Mouse (Mus musculus) brain, embryonic 14.5 days (tissue): Measurements from ENCODE around the gene Tulp1. TPM values are rescaled to one million over a fixed set of nuclear protein-coding genes. Genes with fewer than 3 reads are reported as not detected.
"Not testable (repeated sequence)": the region's sequence is repeated elsewhere in the genome, so short reads cannot be mapped to it uniquely, and the experiment has no call there.

ENCODE experiments used
- DNase-seq: peaks from one replicate; pipeline ENCODE4 v3.0.0-alpha.2; 2011; ENCODE audit warnings: low read depth
- CTCF ChIP-seq: fragments of 200-500 bp; IDR thresholded peaks from 2 replicates; pipeline ENCODE4 v1.5.1; 2012; ENCODE audit warnings: inconsistent platforms, mild to moderate bottlenecking, moderate library complexity, borderline replicate concordance; ENCODE audit not compliant: insufficient read depth, insufficient read length; ENCODE audit errors: extremely low read depth
- POLR2A ChIP-seq: fragments of 200-500 bp; IDR thresholded peaks from 2 replicates; pipeline ENCODE4 v1.6.1; 2012; ENCODE audit warnings: mild to moderate bottlenecking, inconsistent platforms, borderline replicate concordance; ENCODE audit not compliant: poor library complexity, insufficient read depth, insufficient read length, severe bottlenecking; ENCODE audit errors: extremely low read depth
- polyA plus RNA-seq: library from polyadenylated mRNA; depleted of rRNA; stranded (reverse); fragments of >200 nt; gene quantifications from 2 replicates; pipeline ENCODE4 v1.2.3, GENCODE M21; 2012

The Tulp1 gene
- polyA plus RNA-seq, 1 experiment, result 1.9 TPM

- TF ChIP-seq POLR2A (no peak), CTCF (no peak)
Measured at GRCm38 (mm10) chr17:28361921-28362652, 2.9 kb downstream of the Tulp1 start.

DNA sequence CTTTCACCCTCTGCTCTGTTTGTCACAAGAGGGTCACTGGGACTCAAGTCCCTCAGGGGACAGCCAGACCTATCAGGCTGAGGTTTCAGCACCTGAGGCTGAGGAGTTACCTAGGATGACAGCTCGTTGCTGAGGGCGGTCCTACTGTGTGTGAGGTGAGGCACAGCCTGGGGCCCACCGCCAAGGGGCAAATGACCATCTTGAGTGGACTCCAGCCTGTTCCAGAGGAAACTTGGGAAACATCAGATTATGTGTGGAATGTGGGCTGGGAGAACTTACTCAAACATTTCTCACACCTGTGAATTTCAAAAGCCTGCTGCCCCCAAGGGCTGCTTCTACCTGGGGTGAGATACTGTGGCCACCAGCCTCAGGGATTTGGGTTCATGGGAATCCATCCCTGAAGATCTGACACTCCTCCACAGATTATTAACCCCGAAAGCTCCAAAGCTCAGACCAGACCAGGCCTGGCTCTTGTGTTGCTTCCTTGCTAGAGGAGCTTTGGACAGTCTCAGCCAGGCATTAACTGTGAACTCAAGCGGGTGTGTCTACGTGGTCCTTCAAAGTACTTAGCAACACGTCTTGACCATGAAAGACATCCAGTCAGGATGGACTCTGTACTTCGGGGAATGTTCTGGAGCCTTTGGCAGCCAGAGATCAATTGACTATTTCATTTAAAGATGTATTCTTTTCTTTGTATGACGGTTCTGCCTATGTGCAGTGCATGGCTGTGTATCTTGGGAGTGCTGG lies 4.3 kb downstream of the Tulp1 start:
- no peak for TF ChIP-seq POLR2A
- no peak for DNase-seq

More at GRCm38 (mm10) chr17:28361921-28362652, 2.9 kb downstream of the Tulp1 start:
- DNase-seq, result no peak

- DNase-seq, result not testable (repeated sequence)
Measured at GRCm38 (mm10) chr17:28358576-28359261, 6.3 kb downstream of the Tulp1 start.

GRCm38 (mm10) chr17:28355871-28356270 lies 9.2 kb downstream of the Tulp1 start:
- no peak for DNase-seq
- TF ChIP-seq CTCF (no peak), POLR2A (no peak)

GRCm38 (mm10) chr17:28352018-28352417 lies 13.0 kb downstream of the Tulp1 start:
- DNase-seq, result no peak

GRCm38 (mm10) chr17:28351353-28351890 lies 13.6 kb downstream of the Tulp1 start:
- no peak for DNase-seq
- TF ChIP-seq POLR2A (no peak), CTCF (no peak)

More at GRCm38 (mm10) chr17:28352018-28352417, 13.0 kb downstream of the Tulp1 start:
- TF ChIP-seq POLR2A (no peak), CTCF (no peak)

GRCm38 (mm10) chr17:28350466-28351352 lies 14.3 kb downstream of the Tulp1 start, which contains the start of gene Tead3:
Tead3 (minus strand) TSS chr17:28350817.
- peak; percentile 84 for DNase-seq
- no peak for TF ChIP-seq CTCF
- TF ChIP-seq POLR2A, result no peak

GRCm38 (mm10) chr17:28349901-28350465 lies 15.0 kb downstream of the Tulp1 start:
- no peak for TF ChIP-seq CTCF
- TF ChIP-seq POLR2A, result no peak
- DNase-seq, result peak; percentile 37

DNA sequence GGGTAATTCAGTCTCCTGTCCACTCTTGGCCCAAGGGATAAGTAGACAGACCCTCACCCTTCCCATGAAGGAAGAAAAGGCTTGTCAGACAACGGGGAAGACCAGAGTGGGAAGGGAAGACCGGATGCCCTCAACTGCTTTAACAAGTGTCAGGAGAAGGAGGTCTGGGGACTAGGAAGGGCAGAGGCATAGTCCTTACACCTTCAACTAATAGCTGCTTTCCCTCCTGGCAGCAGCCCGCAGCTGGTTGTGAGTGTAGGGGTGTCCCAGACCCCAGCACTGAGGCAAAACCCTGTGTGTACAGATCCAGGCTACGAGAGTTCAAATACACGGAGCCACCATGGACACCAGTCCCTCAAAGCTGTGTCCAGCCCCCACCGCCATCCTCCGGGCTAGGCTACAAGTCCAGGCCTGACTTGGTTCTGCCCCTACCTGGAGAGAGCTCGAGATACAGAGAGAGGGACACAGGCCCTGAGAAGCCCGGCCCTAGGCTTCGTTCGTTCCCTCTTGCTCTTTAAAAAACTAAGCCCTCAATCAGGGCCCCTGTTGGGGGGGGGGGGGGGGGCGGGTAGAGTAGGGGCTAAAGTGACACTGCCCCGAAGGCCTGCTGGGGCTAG lies 15.7 kb downstream of the Tulp1 start:
- TF ChIP-seq CTCF (no peak), POLR2A (no peak)
- DNase-seq, result no peak

DNA sequence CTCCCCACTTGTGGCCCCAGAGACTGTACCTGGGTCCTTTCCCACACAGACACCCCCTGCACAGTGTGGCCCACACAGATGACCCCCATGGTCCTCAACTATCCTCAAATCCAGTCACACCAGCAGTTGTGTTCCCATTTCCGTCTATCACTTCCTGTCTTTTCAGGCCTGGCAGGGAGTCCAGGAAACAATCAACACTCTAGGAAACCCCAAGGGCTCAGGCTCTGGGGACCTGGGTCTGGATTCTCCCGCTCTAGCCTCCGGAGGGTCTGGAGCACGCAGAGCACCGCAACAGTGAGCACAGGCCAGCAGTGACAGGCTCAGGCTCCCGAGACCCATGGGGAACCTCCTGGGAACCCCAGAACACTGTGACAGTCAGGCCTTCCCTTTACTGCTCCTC lies 16.8 kb downstream of the Tulp1 start:
- DNase-seq, result no peak
- TF ChIP-seq CTCF (no peak), POLR2A (no peak)
